Mouse (Mus musculus) megakaryocyte progenitor cell, adult 5-6 weeks (primary cell): ENCODE measurements around the gene Hoxb3. TPM values are rescaled to one million over a fixed set of nuclear protein-coding genes. Genes with fewer than 3 reads are reported as not detected.

ENCODE experiments used
- ATAC-seq: replicated peaks from 2 replicates; pipeline ENCODE4 v1.8.0; 2016; ENCODE audit warnings: mild to moderate bottlenecking, moderate TSS enrichment, inconsistent platforms; ENCODE audit not compliant: poor library complexity
- total RNA-seq, 2 experiments: library from RNA; stranded (forward) in 1 of 2; stranded (reverse) in 1 of 2; fragments of 157-497, 149-512 nt in 1 of 2; fragments of 200-1000 nt in 1 of 2; gene quantifications; 2 replicates each; pipeline versions ENCODE4 v1.2.3 to v1.2.4; 2015 to 2017

The Hoxb3 gene
- total RNA-seq, 2 experiments from 2014 or later: 0.83 to 1.2 TPM

DNA sequence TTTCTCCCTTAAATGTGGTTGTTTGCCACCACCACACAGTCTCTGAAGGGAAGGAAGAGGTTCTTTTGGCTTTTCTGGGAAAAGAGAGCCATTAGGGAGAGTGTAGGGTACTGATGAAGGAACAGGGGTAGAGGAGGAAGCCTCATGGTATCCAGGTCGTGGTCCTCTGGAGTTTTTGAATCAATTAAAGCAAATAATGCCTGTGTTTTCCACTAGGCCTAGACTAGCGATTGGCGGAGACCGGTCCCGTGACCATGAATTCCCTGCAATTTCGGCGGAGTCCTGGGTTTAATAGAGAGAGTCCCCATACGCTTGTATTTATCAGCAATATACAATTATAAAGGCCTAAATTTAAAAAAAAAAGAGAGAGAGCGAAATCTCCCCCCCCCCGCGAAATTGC is 28.2 kb downstream of the Hoxb3 start:
- no peak for ATAC-seq

DNA sequence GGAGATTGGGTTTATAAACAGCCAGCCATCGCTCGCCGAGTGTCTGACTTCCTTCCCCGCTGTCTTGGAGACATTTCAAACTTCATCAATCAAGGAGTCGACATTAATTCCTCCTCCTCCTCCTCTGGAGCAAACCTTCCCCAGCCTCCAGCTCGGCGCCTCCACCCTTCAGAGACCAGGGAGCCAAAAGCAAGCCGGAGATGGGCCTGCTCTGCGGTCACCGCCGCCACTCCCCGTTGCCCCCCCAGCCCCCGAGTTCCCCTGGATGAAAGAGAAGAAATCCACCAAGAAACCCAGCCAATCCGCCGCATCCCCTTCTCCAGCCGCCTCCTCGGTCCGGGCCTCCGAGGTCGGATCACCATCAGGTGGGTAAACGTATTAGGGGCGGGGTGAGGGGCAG is 28.7 kb downstream of the Hoxb3 start:
- ATAC-seq: no peak

DNA sequence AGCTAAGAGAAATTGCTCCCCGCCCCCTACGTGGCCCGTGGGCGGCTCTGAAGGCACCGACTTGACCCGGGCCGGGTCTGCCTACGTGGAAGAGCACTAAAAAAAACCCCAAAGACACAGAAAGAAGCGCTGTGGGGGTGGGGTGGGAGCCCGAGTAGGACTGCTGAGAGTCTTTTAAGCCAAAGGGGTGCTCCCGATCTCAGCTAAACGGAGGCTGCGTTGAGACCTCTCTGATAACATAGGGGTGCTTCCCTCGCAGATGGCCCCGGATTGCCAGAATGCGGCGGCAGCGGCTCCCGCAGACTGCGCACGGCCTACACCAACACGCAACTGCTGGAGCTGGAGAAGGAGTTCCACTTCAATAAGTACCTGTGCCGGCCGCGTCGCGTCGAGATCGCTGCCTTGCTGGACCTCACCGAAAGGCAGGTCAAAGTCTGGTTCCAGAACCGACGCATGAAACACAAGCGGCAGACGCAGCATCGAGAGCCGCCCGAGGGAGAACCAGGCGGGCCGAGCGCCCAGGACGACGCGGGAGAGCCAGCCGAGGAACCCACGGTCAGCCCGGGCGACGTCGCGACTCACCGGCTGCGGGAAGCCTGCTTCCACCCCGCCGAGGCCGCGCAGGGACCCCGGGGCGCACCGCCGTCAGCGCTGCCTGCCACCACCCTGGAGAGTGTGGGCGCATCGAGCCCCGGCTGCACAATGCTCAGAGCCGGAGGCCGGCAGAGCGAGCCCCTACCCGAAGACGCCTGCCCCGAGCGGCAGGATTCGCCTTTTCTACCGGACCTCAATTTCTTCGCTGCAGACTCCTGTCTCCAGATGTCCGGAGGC is 29.8 kb downstream of the Hoxb3 start:
- no peak for ATAC-seq

DNA sequence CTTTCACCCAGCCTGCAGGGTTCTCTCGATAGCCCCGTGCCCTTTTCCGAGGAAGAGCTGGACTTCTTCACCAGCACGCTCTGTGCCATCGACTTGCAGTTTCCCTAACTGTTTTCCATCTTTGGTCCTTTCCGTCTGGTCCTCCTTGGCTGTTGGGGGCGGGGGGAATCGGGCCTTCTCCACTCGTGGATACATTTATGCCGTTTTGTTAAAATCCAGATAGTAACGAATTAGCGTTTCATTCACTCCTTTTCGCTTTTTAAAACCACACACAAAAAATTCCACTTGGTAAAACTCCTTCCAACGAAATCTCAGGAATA is 30.4 kb downstream of the Hoxb3 start:
- no peak for ATAC-seq

DNA sequence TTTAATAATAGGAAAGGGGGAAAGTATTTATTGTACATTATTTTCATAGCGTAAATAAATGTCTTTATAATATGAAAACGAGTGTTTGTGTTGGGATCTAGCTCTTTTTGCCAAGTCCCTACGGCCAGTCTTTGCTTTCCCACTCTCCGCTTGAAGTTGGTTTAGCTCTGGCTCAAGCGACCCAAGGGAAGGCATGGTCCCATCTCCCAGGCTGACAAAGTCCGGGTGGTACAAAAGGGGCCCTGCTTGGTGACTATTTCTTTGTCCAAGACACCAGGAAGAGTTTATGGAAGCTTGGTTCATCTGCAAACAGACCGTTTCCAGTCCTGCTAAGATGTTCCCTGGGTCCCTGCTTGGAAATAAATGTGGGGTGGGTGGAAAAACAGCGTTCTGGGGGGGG is 30.8 kb downstream of the Hoxb3 start:
- no peak for ATAC-seq

DNA sequence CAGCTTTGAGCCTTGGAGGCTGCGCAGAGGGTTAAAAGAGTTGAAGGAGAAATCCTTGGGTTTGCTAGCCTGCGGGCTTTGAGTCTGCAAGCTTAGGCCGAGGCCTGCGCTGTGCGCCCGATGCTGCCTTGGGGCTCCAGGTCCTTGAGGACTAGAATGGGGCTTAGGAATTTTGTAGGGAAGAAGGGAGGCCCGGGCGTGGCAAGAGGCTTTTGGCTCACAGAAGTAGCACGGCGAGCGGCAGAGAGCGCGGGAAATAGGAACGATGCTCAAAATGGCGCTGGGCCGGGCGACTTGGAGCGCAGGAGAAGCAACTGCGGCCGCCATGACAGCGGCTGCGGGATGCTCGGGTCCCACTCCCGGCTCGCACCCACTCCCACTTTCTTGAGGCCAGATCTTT is 31.2 kb downstream of the Hoxb3 start:
- ATAC-seq: no peak

DNA sequence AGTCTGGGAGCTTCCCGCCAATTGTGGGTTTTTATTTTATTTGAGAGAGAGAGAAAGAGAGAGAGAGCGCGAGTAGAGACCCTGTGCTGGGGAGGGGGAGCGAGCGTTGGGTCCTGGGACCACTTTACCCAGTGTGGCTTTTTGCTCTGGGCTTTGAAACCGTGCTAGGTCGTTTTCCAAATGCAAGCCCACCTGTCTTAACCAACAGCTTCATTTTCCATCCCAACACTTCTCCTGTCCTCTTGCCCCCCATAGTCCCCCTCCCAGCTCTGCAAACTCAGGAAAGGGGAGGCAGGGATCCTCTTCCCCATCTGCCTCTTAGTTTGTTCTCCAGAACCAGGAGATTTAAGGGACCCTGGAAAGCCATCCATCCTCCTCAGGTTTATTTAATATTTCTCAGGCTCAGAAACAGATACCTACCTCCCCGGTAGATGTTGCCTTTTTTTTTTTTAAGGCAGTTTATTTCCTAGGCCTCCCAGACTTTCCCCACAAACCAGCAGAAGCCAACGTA is 31.7 kb downstream of the Hoxb3 start:
- no peak for ATAC-seq

DNA sequence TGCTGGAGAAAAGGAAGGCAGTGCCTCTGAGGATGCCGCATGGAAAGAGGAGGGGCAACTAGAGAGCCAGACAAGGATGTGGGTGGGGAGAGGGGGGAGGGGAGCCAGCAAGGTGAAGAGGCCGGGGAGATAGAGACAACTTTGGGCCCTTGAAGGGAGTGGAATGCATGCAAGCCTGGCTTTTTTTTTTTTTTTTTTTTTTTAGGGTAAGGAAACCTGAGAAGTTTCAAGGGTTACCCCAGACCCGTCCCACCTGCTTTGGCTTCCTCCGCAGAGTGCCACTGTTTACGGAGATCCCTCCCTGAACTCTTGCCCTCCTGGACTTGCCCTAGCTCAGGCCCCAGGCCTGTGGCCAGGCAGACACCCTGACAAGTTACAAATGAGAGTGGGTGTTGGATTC is 40.7 kb downstream of the Hoxb3 start:
- ATAC-seq: no peak

DNA sequence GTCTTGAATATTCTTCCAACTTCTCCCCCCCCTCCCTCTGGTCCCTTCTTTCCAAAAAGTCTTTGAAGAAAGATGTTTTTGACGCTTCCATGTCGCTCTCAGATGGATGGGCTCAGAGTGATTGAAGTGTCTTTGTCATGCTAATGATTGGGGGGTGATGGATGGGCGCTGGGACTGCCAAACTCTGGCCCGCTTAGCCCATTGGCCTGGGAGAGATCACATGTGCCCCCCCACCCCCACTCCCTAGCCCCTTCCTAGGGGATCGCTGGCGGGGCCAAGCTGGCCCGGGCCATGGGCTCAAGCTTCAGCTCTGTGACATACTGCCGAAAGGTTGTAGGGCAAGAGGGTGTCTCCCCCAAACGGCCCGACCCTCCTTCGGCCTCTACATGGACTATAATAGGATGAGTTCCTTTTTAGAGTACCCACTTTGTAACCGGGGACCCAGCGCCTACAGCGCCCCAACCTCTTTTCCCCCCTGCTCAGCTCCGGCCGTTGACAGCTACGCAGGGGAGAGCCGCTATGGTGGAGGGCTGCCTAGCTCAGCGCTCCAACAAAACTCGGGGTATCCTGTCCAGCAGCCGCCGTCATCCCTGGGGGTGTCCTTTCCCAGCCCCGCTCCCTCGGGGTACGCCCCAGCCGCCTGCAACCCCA is 42.4 kb downstream of the Hoxb3 start, which contains the start of gene Hoxb1:
Hoxb1 (plus strand) TSS at position 312 of the 651 bp plus-strand sequence.
- ATAC-seq: no peak

DNA sequence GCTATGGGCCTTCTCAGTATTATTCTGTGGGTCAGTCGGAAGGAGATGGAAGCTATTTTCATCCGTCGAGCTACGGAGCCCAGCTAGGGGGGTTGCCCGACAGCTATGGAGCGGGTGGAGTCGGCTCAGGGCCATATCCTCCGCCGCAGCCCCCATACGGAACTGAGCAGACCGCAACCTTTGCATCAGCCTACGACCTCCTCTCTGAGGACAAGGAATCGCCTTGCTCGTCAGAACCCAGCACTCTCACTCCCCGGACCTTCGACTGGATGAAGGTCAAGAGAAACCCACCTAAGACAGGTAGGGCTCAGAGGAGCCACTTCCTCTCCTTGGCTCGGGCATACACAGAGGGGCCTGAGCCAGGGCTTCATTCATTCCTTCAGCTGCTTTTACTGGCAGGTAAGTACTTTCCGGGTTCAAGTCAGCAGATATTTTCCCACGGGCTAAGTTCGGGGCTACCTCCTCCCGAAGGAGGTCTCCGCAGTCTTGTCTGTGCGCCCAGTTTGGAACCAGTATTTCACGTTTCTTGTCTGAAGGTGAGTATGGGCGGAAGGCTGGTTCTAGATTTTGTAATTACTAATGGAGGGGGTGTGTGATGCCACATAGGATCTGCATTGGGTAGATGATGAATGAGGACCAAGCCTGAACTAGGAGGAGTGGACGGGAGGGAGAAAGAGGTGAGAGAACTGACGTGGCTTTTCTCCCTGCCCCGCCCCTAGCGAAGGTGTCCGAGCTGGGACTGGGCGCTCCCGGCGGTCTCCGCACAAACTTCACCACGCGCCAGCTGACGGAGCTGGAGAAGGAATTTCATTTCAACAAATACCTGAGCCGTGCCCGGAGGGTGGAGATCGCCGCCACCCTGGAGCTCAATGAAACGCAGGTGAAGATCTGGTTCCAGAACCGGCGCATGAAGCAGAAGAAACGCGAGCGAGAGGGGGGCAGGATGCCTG is 43.2 kb downstream of the Hoxb3 start:
- ATAC-seq: peak; percentile 48

DNA sequence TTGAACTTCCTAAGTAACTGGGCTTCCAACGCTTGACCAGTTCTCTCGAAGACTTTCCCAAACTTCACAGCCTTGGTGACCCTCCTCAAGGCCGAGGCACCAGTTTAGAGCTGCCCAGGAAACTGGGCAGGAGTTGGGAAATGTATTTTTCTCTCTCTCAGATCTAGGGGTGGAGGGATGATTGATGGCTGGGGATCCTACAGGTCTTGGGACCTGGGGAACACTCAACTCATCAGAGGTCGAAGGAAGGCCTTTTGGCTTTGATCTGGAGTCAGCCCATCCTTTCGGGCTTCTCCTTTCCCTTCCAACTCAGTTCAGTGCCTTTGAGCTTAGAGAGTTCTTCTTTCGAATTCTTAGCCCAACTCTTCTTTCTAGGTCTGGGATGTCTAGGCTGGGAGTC is 44.0 kb downstream of the Hoxb3 start:
- ATAC-seq: no peak

DNA sequence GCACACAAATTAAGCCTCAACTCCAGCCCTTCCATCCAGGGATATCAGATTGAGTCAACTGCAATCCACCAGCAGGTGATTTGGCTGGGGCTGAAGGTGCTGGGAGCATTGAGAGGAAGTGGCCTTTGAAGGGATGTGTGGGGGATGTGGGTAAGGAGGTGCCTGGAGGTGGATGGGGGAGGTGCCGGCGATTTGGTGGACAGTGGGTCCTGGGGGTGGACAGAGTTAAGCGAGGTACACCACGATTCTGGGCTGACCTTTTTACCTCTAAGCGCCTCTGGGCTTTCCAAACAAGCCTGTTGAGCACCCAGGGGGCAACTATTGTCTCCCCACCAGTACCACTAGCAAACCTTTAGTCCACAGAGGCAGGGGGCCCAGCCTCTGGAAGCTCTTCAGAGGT is 45.6 kb downstream of the Hoxb3 start:
- ATAC-seq: no peak

DNA sequence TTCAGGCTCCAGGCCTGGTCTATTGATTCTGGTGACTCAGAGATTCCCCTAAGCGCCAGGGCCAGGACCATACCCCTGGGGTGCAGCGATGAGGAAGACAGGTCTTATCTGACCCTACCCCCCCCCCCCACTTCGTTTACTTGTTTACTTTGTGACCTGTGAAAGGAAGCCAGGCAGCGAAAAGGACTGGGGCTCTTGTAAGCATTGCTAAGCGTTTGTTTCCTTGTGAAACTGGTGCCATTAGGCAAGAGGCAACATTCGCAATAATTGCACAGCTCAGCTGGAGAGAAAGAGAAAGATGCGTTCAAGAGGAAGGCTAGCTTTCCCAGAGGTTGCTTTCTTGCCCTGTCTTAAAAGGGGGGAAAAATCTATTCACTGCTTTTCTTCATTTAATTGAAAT is 46.0 kb downstream of the Hoxb3 start:
- no peak for ATAC-seq

DNA sequence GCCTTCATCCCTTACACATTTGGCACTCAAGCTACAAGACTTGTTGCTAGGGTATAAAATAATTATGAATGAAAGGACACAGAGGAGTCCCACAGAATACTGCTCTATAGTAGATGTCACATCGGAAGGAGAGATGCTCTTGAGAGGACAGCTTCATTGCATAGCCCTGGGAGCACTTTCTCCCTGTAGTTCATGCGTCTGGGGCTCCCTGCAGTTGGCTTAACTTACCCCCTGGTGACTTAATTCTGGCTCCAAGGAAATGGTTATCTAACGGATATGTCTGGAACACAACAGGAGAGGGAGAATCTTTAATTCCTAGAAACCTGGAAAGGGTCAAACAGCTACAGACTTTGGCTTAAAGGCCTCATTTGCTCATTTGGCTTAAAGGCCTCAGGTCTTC is 48.6 kb downstream of the Hoxb3 start:
- ATAC-seq: no peak

DNA sequence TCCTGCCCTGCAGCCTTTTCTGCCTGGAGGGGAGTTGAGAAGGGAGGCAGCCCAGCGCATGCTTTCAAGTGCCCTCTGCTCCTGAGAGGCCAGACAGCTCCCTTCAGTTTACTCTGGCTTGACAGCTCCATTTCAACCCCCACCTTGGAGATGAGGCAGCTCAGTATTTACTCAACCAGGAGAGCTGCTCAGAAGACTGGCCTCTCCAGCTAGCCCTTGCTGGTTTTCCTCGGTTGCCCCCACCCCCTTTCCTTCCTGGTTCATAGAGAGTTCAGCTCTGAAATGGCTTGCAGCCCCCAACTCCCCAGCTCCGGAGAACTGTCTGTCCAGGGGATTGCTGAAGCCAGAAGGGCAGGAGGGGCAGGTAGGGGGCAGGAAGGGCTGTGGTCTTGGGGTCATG is 49.4 kb downstream of the Hoxb3 start:
- no peak for ATAC-seq

DNA sequence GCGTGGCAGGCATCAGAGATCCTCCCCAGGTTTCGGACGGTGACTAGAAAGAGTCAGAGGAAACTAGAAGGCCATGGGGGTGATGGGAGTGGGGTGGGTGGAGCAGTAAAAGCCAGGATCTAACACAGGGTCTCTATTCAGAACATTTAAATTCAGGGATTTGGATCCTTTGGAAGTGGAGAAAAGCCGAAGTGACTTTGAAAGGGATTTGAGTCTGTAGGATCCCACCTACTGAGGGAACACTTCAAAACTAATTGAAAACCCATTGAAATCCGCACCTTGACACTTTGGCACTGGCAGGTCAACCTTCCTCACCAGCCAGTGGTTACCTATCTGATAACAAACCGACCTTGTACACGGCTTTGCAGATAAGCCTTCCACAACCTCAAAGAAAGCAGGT is 51.7 kb downstream of the Hoxb3 start:
- ATAC-seq: no peak

DNA sequence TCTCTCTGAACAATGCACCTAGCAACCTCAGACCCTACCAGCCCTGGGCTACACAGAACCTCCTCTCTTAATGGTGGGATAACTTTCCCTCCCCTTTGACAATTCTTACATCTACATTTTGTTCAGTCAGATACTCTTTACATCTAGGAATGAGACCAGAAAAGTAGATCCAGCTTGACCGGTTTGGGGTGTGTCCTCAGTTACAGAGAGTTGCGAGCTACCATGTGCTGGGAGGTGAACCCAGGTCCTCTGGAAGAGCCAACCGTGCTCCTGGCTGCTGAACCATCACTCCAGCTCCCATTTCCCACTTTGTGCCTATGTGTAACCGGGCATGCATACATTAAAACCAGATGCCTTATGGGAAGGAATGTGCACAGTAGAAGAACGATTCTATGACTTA is 60.3 kb downstream of the Hoxb3 start:
- no peak for ATAC-seq

DNA sequence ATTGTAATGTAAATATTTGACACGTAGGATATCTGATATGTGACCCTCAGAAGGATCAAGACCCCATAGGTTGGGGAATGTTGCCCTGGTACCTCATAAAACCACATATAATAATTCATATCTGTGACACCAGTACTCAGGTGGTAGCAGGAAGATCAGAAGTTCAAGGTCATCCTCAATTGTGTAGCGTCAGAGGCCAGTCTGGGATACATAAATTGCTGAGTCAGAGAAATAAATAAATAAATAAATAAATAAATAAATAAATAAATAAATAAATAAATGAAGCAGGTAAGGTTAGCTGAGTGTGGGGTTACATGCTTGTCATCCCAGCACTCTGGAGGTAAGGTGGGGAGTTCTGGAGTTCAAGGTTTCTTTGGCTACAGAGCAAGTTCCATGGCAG is 64.5 kb downstream of the Hoxb3 start:
- no peak for ATAC-seq

DNA sequence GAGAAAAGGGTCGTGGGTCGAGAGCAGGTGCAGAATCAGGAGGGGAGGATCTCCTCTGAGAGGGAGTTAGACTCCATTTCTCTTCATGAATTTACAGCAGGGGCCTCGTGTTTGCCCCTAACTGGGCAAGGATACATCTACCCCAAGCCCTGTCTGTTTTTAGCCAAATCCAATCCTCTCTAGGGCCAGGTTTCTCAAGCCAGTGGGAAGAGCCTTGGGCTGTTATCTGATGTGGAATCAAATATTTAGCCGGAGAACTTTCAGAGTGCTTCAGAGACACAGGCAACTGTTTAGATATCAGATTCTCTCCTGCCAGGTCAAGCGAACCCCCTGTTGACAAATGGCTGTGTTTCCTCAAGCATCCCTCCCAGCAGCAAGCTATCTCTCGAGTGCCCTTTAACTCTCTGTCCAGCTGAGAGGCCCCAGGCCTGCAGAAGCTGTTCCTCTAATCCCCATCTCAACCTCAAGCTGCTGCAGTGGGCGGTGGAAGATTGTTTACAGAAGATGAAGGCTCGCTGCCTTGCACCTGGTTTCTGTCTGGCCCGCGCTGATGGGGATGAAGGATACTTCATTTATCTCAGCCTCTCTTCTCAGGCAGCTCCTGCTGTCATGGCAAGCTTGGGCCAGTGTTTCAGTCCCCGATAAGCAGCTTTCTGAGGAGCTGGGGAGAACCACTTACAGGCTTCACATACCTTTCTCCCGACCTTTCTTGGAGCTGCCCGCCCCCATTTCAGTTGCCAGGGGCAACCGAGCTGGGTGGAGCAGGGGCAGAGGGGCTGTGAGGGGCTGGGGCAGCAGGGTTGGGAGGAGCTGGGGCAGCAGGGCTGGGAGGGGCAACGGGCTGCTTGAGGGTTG is 73.9 kb downstream of the Hoxb3 start:
- ATAC-seq: no peak
